Mouse (Mus musculus): Measurements from ENCODE around the gene Tbx19. TPM values are rescaled to one million over a fixed set of nuclear protein-coding genes. Genes with fewer than 3 reads are reported as not detected.

The Tbx19 gene
- total and polyA plus RNA-seq, 3 experiments = 0.04 to 0.66 (median 0.44) TPM

GRCm38 (mm10) chr1:165193880-165194661 is 33.5 kb upstream of the Tbx19 start, which contains the start of gene Sft2d2 (continued):
- no peak for TF ChIP-seq E2F4 (IDR thresholded peaks at IDR 0.05; ENCODE audit: insufficient replicate concordance, low read depth, low read length)
- no peak for TF ChIP-seq ZC3H11A (IDR thresholded peaks at IDR 0.05; ENCODE audit: low read depth, low read length)
- peak; percentile 81 for TF ChIP-seq NRF1 (IDR thresholded peaks at IDR 0.05; ENCODE audit: low read depth, low read length)
- peak; percentile 30; the same call in 1 of the 2 replicates for TF ChIP-seq ETS1 (conservative IDR thresholded peaks at IDR 0.05; ENCODE audit: low read depth, low read length)
- TF ChIP-seq EP300 (IDR thresholded peaks at IDR 0.05; ENCODE audit: low read length) = no peak
- TF ChIP-seq CTCF (conservative IDR thresholded peaks at IDR 0.05 in 1 of 2, IDR thresholded peaks at IDR 0.05 in 1 of 2; ENCODE audit: low read depth in 2 of 2, low read length in 2 of 2) = peak in 1 of 2 experiments; percentile 41; a peak in 2 of 4 replicates
- peak; percentile 72 for TF ChIP-seq HCFC1 (IDR thresholded peaks at IDR 0.05; ENCODE audit: low read depth, low read length)
- TF ChIP-seq POLR2A (IDR thresholded peaks at IDR 0.05; ENCODE audit: low read depth, low read length) = peak; percentile 81
- no peak for TF ChIP-seq CHD1 (IDR thresholded peaks at IDR 0.05; ENCODE audit: low read depth, low read length)

- Histone ChIP-seq H3K4me2 (ENCODE audit: insufficient read depth, low read depth, poor library complexity, severe bottlenecking) (peak overlapping the region; percentile 85), H3K4me3 (replicated peaks in 1 of 3; ENCODE audit: low read depth in 2 of 3, low read length in 2 of 3, poor library complexity in 1 of 3) (peak overlapping the region; percentile 73 to 92 (median 79)), H3K9ac (ENCODE audit: insufficient read depth, low read depth) (peak overlapping the region; percentile 93), H3K27me3 (replicated peaks) (no peaks in the 10 kb centered on the region), H3K9me3 (replicated peaks; ENCODE audit: low read length) (no peaks in the 10 kb centered on the region), H3K27ac (ENCODE audit: insufficient read depth, low read depth) (peak overlapping the region; percentile 58), H3K79me2 (replicated peaks; ENCODE audit: control insufficient read depth, extremely low read depth, insufficient read depth, poor library complexity, severe bottlenecking) (peaks cover 39% of the 10 kb centered on the region), H3K4me1 (ENCODE audit: control insufficient read depth in 1 of 2, insufficient read depth in 2 of 2) (peaks cover 28 to 47% of the 10 kb centered on the region in 2 experiments), H3K36me3 (replicated peaks in 1 of 2; ENCODE audit: control insufficient read depth in 1 of 2, insufficient read depth in 1 of 2, low read length in 1 of 2) (peaks cover 2 to 16% of the 10 kb centered on the region in 2 experiments)
- DNase-seq (ENCODE audit: extremely low read depth) = no peak
- TF ChIP-seq JUN (IDR thresholded peaks at IDR 0.05; ENCODE audit: insufficient read depth, low read depth, low read length) = no peak
- TF ChIP-seq MEF2A (IDR thresholded peaks at IDR 0.05; ENCODE audit: borderline replicate concordance, low read depth, low read length) = no peak
- no peak for TF ChIP-seq RCOR1 (conservative IDR thresholded peaks at IDR 0.05; ENCODE audit: low read depth, low read length)
- no peak for TF ChIP-seq EP300 (IDR thresholded peaks at IDR 0.05; ENCODE audit: low read length)
- no peak for TF ChIP-seq MYC (IDR thresholded peaks at IDR 0.05; ENCODE audit: low read depth, low read length)
- TF ChIP-seq ELF1 (IDR thresholded peaks at IDR 0.05; ENCODE audit: low read depth, low read length) = no peak
- TF ChIP-seq ZMIZ1 (IDR thresholded peaks at IDR 0.05; ENCODE audit: low read depth, low read length) = no peak
- no peak for TF ChIP-seq ETS1 (conservative IDR thresholded peaks at IDR 0.05; ENCODE audit: low read depth, low read length)
- no peak for TF ChIP-seq BHLHE40 (IDR thresholded peaks at IDR 0.05; ENCODE audit: low read depth, low read length)
- TF ChIP-seq E2F4 (IDR thresholded peaks at IDR 0.05; ENCODE audit: insufficient replicate concordance, low read depth, low read length) = no peak
- no peak for TF ChIP-seq CTCF (conservative IDR thresholded peaks at IDR 0.05 in 1 of 2, IDR thresholded peaks at IDR 0.05 in 1 of 2; ENCODE audit: low read depth in 2 of 2, low read length in 2 of 2)
- no peak; the same call in 1 of the 2 replicates for TF ChIP-seq CHD1 (IDR thresholded peaks at IDR 0.05; ENCODE audit: low read depth, low read length)
- TF ChIP-seq PAX5 (IDR thresholded peaks at IDR 0.05; ENCODE audit: low read length) = no peak
- TF ChIP-seq NELFE (IDR thresholded peaks at IDR 0.05; ENCODE audit: low read depth, low read length) = no peak
- no peak for TF ChIP-seq CHD2 (IDR thresholded peaks at IDR 0.05; ENCODE audit: low read length)
- no peak for TF ChIP-seq IRF4 (IDR thresholded peaks at IDR 0.05; ENCODE audit: low read depth, low read length)
- no peak for TF ChIP-seq POLR2AphosphoS2 (IDR thresholded peaks at IDR 0.05; ENCODE audit: low read depth, low read length)
- TF ChIP-seq UBTF (IDR thresholded peaks at IDR 0.05; ENCODE audit: low read depth, low read length) = no peak
- in situ Hi-C loops (cut with MboI; ENCODE audit: low pct_ligation_motif_present, low pct_unique_long_range_greater_than_20kb, low sequenced_read_pairs) = no loop called here
- dilution Hi-C loops (cut with MboI; ENCODE audit: extremely low pct_ligation_motif_present, extremely low pct_unique_long_range_greater_than_20kb, low sequenced_read_pairs) = no loop called here
These were observed 32.9 kb upstream of the Tbx19 start for GRCm38 (mm10) chr1:165193426-165193825.
